Mouse (Mus musculus) erythroblast, embryonic 14.5 days (primary cell): ENCODE data around the gene 3110009E18Rik. TPM values are rescaled to one million over a fixed set of nuclear protein-coding genes. Genes with fewer than 3 reads are reported as not detected.

Source experiments
- H3K27me3 ChIP-seq: 2 replicates; pipeline ENCODE4 v1.6.1; 2012; ENCODE audit warnings: inconsistent platforms; ENCODE audit not compliant: control insufficient read depth
- H3K36me3 ChIP-seq: 2 replicates; pipeline ENCODE4 v1.6.1; 2012; ENCODE audit warnings: mild to moderate bottlenecking, inconsistent platforms; ENCODE audit not compliant: control insufficient read depth
- H3K4me1 ChIP-seq: 2 replicates; pipeline ENCODE4 v1.6.1; 2012; ENCODE audit warnings: inconsistent platforms; ENCODE audit not compliant: control insufficient read depth
- H3K4me3 ChIP-seq: replicated peaks from 2 replicates; pipeline ENCODE3; 2012; ENCODE audit warnings: moderate library complexity, mild to moderate bottlenecking, inconsistent platforms
- H3K9me3 ChIP-seq: 2 replicates; pipeline ENCODE4 v1.6.1; 2012; ENCODE audit warnings: low read length, inconsistent platforms, mixed read lengths; ENCODE audit not compliant: control insufficient read depth
- GATA1 ChIP-seq: IDR thresholded peaks from 2 replicates; pipeline ENCODE4 v1.6.1; 2012; ENCODE audit warnings: low read length, inconsistent platforms, mixed read lengths
- TAL1 ChIP-seq: IDR thresholded peaks from 3 replicates; pipeline ENCODE4 v1.6.1; 2012; ENCODE audit warnings: low read length, inconsistent platforms, mixed read lengths
- polyA plus RNA-seq: library from polyadenylated mRNA; stranded (reverse); fragments of >175 nt; gene quantifications from 2 replicates; pipeline ENCODE4 v1.2.3, GENCODE M21; 2012

Gene 3110009E18Rik
- polyA plus RNA-seq, 1 experiment = not detected

DNA sequence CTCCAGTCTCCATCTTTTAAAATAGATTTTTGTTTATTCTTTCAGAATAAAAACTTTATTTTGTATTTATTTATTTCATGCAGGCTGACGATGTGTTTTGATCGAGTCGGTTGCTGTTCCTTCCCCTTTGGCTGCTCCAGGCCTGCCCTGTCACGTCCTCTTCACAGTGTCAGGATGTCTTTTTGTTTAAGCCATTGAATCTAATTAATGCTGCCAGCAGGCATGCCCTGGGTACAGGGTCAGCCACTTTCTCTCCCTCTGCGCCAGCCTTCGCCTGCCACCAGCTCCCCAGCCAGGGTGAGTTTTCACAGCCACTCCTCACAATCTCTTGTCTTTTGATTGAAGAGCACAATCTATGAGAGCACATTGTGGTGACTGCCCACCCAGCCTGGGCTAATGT lies 99.9 kb downstream of the 3110009E18Rik start:
- Histone ChIP-seq H3K4me1 (peaks cover 4% of the 10 kb centered on the region; the same call in 1 of the 2 replicates), H3K9me3 (no peaks in the 10 kb centered on the region), H3K4me3 (no peak overlapping the region), H3K36me3 (peaks cover 24% of the 10 kb centered on the region), H3K27me3 (no peaks in the 10 kb centered on the region)
- TF ChIP-seq TAL1 (no peak), GATA1 (no peak)

DNA sequence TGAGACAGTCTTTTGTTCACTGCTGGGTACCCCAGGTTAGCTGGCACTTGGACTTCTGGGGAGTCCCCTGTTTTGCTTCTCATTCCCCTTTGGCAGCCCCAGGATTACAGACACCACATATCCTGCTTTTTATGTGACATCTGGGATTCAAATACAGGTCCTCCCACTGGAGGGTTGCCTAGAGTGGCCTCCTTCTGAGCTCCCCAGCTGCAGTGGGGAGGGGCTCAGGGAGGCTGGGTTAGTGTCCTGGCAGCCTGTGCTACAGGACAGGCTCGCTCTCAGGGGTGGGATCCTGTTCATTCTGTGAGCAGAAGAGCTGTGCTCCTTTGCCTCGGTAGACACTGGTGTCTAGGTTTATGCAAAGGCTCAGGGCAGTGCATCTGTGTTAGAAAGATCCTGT lies 100.3 kb downstream of the 3110009E18Rik start:
- H3K4me3 ChIP-seq = no peak overlapping the region
- TF ChIP-seq TAL1 (no peak), GATA1 (no peak)
- H3K27me3 ChIP-seq = no peaks in the 10 kb centered on the region
- H3K9me3 ChIP-seq = no peaks in the 10 kb centered on the region
- H3K4me1 ChIP-seq = peaks cover 2% of the 10 kb centered on the region; the same call in 1 of the 2 replicates
- peaks cover 29% of the 10 kb centered on the region for H3K36me3 ChIP-seq

DNA sequence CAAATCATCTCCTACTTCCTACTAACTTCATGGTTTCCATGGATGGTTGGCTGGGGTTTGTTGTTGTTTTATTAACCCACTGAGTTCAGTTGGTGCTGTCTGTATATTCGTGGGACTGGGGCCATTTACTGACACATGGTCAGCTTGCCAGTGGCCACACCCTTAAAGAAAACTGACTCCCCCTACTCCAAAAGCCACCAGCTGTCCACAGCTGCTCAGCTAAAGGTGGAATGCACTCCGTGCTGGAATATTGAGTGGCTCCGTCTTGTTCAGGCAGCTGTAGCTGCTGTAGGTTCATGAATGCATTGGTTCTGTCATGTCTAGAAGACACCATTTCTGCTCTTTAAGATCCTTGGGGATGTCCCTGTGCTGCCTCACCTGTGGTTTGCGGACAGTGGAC lies 102.6 kb downstream of the 3110009E18Rik start:
- H3K4me1 ChIP-seq = 0 out of 2 replicates have a peak, but pooled peaks cover 2% of the 10 kb centered on the region
- H3K9me3 ChIP-seq = no peaks in the 10 kb centered on the region
- TF ChIP-seq TAL1 = no peak
- no peak for TF ChIP-seq GATA1
- no peak overlapping the region for H3K4me3 ChIP-seq
- H3K36me3 ChIP-seq = peaks cover 52% of the 10 kb centered on the region
- H3K27me3 ChIP-seq = no peaks in the 10 kb centered on the region

DNA sequence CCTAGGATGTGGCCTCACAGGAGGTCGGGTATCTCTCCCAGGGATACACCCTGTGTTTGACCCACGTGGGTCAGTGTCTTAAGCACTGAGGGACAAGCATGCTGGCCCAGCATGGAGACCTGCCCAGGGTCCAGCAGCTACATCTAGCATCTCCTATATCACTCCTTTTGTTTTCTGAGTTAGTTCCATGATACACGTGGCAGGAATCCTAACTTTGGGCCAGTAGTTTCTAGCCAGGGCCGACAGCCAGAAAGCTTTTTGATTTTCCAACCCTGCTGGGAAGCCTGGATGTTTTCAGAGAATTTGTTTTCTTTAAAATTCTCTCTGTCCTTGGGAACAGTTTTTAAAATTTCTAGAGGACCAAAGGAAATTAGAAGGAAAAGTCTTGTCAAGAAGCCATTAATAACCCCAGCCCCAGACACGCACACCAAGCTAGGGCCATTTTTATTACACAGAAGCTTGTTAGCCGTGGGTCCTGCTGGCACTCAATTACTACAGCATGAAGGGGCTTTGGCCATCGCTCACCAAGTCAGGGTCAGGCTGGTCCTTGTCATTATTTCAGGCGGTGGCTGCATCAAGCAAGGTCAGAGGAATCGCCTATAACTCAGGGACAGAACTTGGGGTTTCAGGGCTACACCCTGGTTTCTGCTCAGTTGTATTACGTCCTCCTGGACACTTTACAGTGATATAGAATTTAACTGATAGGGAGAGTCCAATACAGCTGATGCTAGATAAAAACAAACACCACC lies 108.9 kb downstream of the 3110009E18Rik start:
- H3K4me1 ChIP-seq = peaks cover 23% of the 10 kb centered on the region
- H3K27me3 ChIP-seq = no peaks in the 10 kb centered on the region
- peaks cover 3% of the 10 kb centered on the region for H3K9me3 ChIP-seq
- no peak overlapping the region for H3K4me3 ChIP-seq
- TF ChIP-seq TAL1 (no peak), GATA1 (no peak)
- H3K36me3 ChIP-seq = peaks cover 99% of the 10 kb centered on the region

DNA sequence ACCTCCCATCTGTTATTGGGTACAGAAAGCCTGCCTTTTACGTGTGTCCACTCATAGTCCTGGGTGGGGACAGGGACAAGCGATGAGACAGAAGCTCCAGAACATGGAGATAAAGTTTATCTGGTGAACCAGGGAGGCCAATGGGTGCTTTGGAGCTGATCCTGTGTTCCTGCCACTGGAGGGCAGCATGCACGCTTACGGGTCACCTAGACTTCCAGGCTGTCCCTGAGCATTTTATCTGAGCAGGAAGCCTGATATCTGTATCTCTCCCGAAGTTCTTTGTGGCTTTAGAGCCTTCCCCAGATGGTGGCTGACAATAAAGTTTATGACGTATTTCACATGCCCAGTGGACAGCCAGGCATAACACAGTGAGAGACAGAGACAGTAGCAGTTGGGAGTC lies 110.3 kb downstream of the 3110009E18Rik start:
- peaks cover 99% of the 10 kb centered on the region for H3K36me3 ChIP-seq
- no peak overlapping the region for H3K4me3 ChIP-seq
- H3K4me1 ChIP-seq = peaks cover 24% of the 10 kb centered on the region
- H3K27me3 ChIP-seq = no peaks in the 10 kb centered on the region
- H3K9me3 ChIP-seq = peaks cover 3% of the 10 kb centered on the region
- TF ChIP-seq GATA1 (no peak), TAL1 (no peak)

DNA sequence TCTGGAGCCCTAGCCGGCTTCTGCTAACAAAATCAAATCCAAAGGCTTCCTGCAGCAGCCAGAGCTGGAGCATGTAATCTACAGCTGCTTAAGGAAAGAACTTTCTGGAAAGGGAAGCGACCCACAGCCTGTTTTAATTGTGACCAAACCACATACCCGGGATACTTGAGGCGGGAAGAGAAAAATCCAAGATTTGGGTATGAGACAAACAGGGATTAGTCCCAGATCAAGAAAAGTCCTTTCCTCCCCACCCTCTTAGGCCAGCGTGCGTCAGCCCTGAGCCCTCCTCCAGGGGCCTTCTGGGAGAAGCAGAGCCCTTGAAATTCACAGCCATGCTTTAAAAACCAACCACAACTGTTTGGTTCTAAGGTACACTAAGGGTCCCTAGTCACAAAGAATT lies 111.2 kb downstream of the 3110009E18Rik start:
- TF ChIP-seq TAL1 (no peak), GATA1 (no peak)
- H3K36me3 ChIP-seq = peaks cover 99% of the 10 kb centered on the region
- H3K27me3 ChIP-seq = no peaks in the 10 kb centered on the region
- peaks cover 24% of the 10 kb centered on the region for H3K4me1 ChIP-seq
- peaks cover 3% of the 10 kb centered on the region for H3K9me3 ChIP-seq
- no peak overlapping the region for H3K4me3 ChIP-seq

DNA sequence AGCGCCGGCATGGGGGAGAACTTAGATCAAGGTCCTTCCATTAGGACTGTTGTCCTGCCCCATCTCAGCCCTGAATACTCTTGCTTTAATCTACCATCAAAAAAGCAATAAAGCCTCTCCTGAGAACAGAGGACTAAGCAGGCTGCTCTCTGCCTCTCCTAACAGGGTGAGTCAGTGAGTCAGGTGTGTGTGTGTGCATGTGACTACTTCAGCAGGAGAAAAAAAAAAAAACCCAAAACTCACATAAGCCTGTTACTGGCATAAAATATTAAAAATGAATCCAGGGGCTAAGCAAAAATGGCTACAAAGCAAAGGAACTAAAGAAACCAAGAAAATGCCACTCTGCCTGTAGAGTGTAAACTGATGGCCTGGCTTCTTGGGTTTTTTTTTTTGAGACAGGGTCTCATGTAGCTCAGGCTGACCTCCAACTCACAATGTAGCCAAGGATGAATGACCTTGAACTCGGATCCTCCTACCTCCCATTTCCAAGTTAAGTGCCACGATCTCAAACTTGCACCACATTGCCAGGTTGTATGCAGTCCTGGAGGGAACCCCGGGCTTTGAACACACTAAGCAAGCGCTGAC lies 114.7 kb downstream of the 3110009E18Rik start:
- Histone ChIP-seq H3K36me3 (peaks cover 99% of the 10 kb centered on the region), H3K4me1 (peaks cover 35% of the 10 kb centered on the region), H3K9me3 (peaks cover 3% of the 10 kb centered on the region), H3K27me3 (no peaks in the 10 kb centered on the region), H3K4me3 (no peak overlapping the region)
- no peak for TF ChIP-seq TAL1
- TF ChIP-seq GATA1 = no peak

DNA sequence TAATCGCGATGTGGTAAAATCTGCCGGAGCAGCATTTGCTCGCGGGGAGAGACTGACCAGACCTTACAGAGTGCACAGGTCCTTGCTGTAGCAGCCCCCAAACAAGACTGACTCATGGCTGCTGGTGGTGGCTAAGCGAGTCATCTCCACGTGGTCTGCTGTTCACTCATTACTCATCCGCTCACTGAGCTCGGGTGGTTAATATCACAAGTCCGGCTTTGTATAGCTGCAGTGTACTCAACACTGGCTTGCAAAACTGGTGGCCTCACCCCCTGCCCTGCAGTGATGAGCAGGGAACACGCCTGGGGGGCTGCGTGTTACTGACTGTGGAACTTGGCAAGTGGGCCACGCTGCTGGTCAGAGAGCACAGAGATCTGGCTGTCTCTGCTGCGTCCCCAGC lies 115.4 kb downstream of the 3110009E18Rik start:
- Histone ChIP-seq H3K4me3 (no peak overlapping the region), H3K4me1 (peaks cover 34% of the 10 kb centered on the region), H3K27me3 (no peaks in the 10 kb centered on the region; the same call in 1 of the 2 replicates), H3K36me3 (peaks cover 99% of the 10 kb centered on the region), H3K9me3 (peaks cover 3% of the 10 kb centered on the region)
- no peak for TF ChIP-seq TAL1
- TF ChIP-seq GATA1 = no peak

DNA sequence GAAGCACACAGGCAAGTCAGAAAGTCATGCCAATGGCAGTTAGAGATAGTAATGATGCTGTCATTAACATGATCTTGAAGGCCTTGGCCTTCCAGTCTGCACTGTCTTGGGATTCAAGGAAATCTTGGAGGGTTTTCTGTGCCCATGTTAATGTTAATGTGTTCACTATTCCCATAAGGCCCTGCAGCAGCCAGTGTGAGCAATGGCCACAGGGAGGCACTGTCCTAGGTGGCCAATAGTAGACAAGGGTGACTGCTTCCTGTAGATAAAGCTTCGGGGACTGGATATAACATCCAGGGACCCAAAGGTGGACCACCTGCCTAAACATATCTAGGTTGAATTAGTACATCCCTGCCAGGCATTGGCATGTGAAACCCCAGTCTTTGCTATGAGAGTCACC lies 116.1 kb downstream of the 3110009E18Rik start:
- H3K4me1 ChIP-seq = peaks cover 30% of the 10 kb centered on the region
- peaks cover 99% of the 10 kb centered on the region for H3K36me3 ChIP-seq
- no peaks in the 10 kb centered on the region; the same call in 1 of the 2 replicates for H3K27me3 ChIP-seq
- peaks cover 3% of the 10 kb centered on the region for H3K9me3 ChIP-seq
- no peak overlapping the region for H3K4me3 ChIP-seq
- no peak for TF ChIP-seq GATA1
- no peak for TF ChIP-seq TAL1

Other genes with a start within 250 kb of the 3110009E18Rik start
- gene Tmem177, start 208.0 kb upstream of the 3110009E18Rik start, polyA plus RNA-seq = 0.03 and 0.11 TPM in 2 replicates
- not detected in 2 replicates for gene Cfap221, start 124.0 kb upstream of the 3110009E18Rik start, polyA plus RNA-seq
- gene Sctr, start 114.3 kb upstream of the 3110009E18Rik start, polyA plus RNA-seq = not detected in 2 replicates
- 0.07 and 0.08 TPM in 2 replicates for gene Tmem37, start 47.1 kb upstream of the 3110009E18Rik start, polyA plus RNA-seq
- gene Dbi, start 109 bp upstream of the 3110009E18Rik start, polyA plus RNA-seq = 0.37 and 0.79 TPM in 2 replicates
- 29.2 and 33.0 TPM in 2 replicates for gene Steap3, start 151.5 kb downstream of the 3110009E18Rik start, polyA plus RNA-seq
- not detected in 2 replicates for gene C1ql2, start 219.4 kb downstream of the 3110009E18Rik start, polyA plus RNA-seq